Mouse (Mus musculus) brain, embryonic 18.5 days (tissue): ENCODE data around the gene Cartpt.
"Not testable (repeated sequence)": the region's sequence is repeated elsewhere in the genome, so short reads cannot be mapped to it uniquely, and the experiment has no call there.

Experiments used
- DNase-seq: peaks from one replicate; pipeline ENCODE4 v3.0.0-alpha.2; 2012; ENCODE audit warnings: low read depth, low spot score

Gene Cartpt

GRCm38 (mm10) chr13:99857336-99857735 is 43.6 kb downstream of the Cartpt start:
- DNase-seq = no peak

- DNase-seq = no peak
Measured at GRCm38 (mm10) chr13:99855229-99855628, 45.7 kb downstream of the Cartpt start.

GRCm38 (mm10) chr13:99853131-99853530 is 47.8 kb downstream of the Cartpt start:
- DNase-seq = no peak

GRCm38 (mm10) chr13:99852416-99852815 is 48.5 kb downstream of the Cartpt start:
- not testable (repeated sequence) for DNase-seq

- DNase-seq = no peak
Measured at GRCm38 (mm10) chr13:99851026-99851425, 49.9 kb downstream of the Cartpt start.

- no peak for DNase-seq
Measured at GRCm38 (mm10) chr13:99849597-99849996, 51.3 kb downstream of the Cartpt start.
